Mouse (Mus musculus) midbrain, embryonic 12.5 days (tissue): Measurements from ENCODE around the gene Klhl22. TPM values are rescaled to one million over a fixed set of nuclear protein-coding genes. Genes with fewer than 3 reads are reported as not detected.
"Not testable (repeated sequence)": the region's sequence is repeated elsewhere in the genome, so short reads cannot be mapped to it uniquely, and the experiment has no call there.

Experiments
- ATAC-seq: fragments of 200-750 bp; cut with Nextera tagmentation; 2 replicates; pipeline ENCODE4 v1.8.0; 2017; ENCODE audit warnings: low read depth, moderate TSS enrichment, moderate library complexity; ENCODE audit not compliant: low FRiP score
- H3K27ac ChIP-seq: fragments of 300-500 bp; sonication (generic); replicated peaks from 2 replicates; pipeline ENCODE4 v1.5.1; 2016; ENCODE audit warnings: mild to moderate bottlenecking
- H3K27me3 ChIP-seq: fragments of 300-500 bp; sonication (generic); 2 replicates; pipeline ENCODE4 v1.6.1; 2016; ENCODE audit warnings: mild to moderate bottlenecking
- H3K36me3 ChIP-seq: fragments of 300-500 bp; sonication (generic); 2 replicates; pipeline ENCODE4 v1.6.1; 2016
- H3K4me1 ChIP-seq: fragments of 300-500 bp; sonication (generic); 2 replicates; pipeline ENCODE4 v1.6.1; 2016
- H3K4me2 ChIP-seq: fragments of 300-500 bp; sonication (generic); replicated peaks from 2 replicates; pipeline ENCODE4 v1.6.1; 2016; ENCODE audit warnings: mild to moderate bottlenecking, moderate library complexity
- H3K4me3 ChIP-seq: fragments of 300-500 bp; sonication (generic); 2 replicates; pipeline ENCODE4 v1.5.1; 2016; ENCODE audit warnings: mild to moderate bottlenecking
- H3K9ac ChIP-seq: fragments of 300-500 bp; sonication (generic); replicated peaks from 2 replicates; pipeline ENCODE4 v1.6.1; 2016; ENCODE audit warnings: mild to moderate bottlenecking, moderate library complexity
- H3K9me3 ChIP-seq: fragments of 300-500 bp; sonication (generic); 2 replicates; pipeline ENCODE4 v1.6.1; 2016; ENCODE audit warnings: mild to moderate bottlenecking
- WGBS: fragments of 180-500 bp; shearing (Covaris S2); methylation state at CpG from one replicate; pipeline ENCODE4 v1.1.7; 2016; 5-methylcytosine and 5-hydroxymethylcytosine counted together
- polyA plus RNA-seq: library from polyadenylated mRNA; unstranded; fragments of >200 nt; fragmentation: Nextera tagmentation; extraction: Ambion mirVana; gene quantifications from 2 replicates; pipeline ENCODE4 v1.2.1, GENCODE M21; 2016

Klhl22 gene
- polyA plus RNA-seq, 1 experiment from 2014 or later, result 57.9 TPM

DNA sequence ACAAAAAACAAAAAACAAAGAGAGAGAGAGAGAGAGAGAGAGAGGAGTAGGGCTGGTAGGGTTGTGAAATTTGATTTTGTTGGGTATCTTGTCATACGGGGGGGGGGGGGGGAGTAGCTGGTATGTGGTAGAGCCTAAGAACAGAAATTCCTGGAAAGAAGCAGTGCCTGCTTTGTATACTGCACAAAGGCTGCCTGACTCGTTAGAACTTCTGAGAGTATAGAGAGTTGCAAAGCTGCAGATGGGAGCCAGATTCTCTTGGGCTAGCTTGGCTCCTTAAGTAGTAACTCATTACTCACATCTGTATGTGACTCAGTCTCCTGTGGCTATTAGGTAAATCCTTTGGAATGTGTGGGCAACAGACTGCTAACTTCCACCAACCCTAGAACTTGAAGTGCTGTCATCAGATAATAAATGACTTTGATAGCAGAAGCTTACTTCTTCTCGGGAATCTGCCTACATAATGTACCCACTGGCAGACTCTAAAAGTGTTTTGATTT lies 26.5 kb upstream of the Klhl22 start, which contains the start of gene Med15:
Med15 (minus strand) TSS at position 51 of the 500 bp plus-strand sequence.
- ATAC-seq, result no peak
- Histone ChIP-seq H3K27ac (no peak within 1 kb of the TSS), H3K9ac (no peak within 1 kb of the TSS), H3K36me3 (no peaks in the 10 kb centered on the region), H3K4me3 (no peak within 1 kb of the TSS), H3K9me3 (no peaks in the 10 kb centered on the region), H3K27me3 (peaks cover 7% of the 10 kb centered on the region), H3K4me2 (no peak within 1 kb of the TSS), H3K4me1 (no peaks in the 10 kb centered on the region)
- 71% methylated on average over 3 of the region's 3 CpGs for WGBS

GRCm38 (mm10) chr16:17733646-17734045 lies 25.8 kb upstream of the Klhl22 start:
- H3K27ac ChIP-seq, result no peak overlapping the region
- peak overlapping the region; percentile 37; the same call in 1 of the 2 replicates for H3K4me2 ChIP-seq
- no peaks in the 10 kb centered on the region for H3K4me1 ChIP-seq
- no peaks in the 10 kb centered on the region for H3K36me3 ChIP-seq
- no peak overlapping the region; the same call in 1 of the 2 replicates for H3K9ac ChIP-seq
- H3K9me3 ChIP-seq, result no peaks in the 10 kb centered on the region
- H3K27me3 ChIP-seq, result peaks cover 7% of the 10 kb centered on the region
- ATAC-seq, result no peak
- 63% methylated on average over 2 of the region's 2 CpGs for WGBS
- H3K4me3 ChIP-seq, result no peak overlapping the region

- not testable (repeated sequence) for H3K4me1 ChIP-seq, H3K36me3 ChIP-seq, H3K9ac ChIP-seq, H3K27ac ChIP-seq, ATAC-seq, H3K9me3 ChIP-seq, H3K27me3 ChIP-seq, H3K4me2 ChIP-seq, H3K4me3 ChIP-seq
- WGBS, result 84% methylated on average over 6 of the region's 6 CpGs
Measured at GRCm38 (mm10) chr16:17734872-17735271, 24.5 kb upstream of the Klhl22 start.

DNA sequence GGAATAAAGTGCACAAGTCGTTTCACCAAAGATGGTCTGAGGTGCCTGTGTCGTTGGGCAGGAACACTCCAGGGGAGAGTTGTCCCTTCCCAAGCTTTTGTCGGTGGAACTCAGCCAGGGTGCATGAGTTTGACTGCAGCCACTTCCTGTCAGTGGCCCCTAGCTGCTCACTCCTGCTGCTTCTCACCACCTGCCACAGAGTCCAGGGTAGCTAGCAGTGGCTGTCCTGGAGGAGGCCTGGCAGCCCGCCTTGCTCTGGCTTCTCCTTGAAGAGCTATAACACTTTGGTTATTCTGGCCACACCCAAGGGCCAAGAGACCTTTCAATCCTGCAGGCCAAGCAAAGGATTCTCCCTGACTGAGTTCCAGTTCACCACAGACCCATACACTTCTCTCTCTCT lies 23.3 kb upstream of the Klhl22 start:
- no peaks in the 10 kb centered on the region for H3K4me1 ChIP-seq
- no peaks in the 10 kb centered on the region for H3K9me3 ChIP-seq
- peaks cover 7% of the 10 kb centered on the region for H3K27me3 ChIP-seq
- WGBS, result 66% methylated on average over 4 of the region's 4 CpGs
- H3K4me3 ChIP-seq, result no peak overlapping the region
- ATAC-seq, result no peak
- no peak overlapping the region for H3K9ac ChIP-seq
- no peak overlapping the region for H3K4me2 ChIP-seq
- H3K36me3 ChIP-seq, result no peaks in the 10 kb centered on the region
- H3K27ac ChIP-seq, result no peak overlapping the region

- Histone ChIP-seq H3K4me1 (no peaks in the 10 kb centered on the region), H3K4me3 (no peak overlapping the region), H3K36me3 (no peaks in the 10 kb centered on the region), H3K9me3 (no peaks in the 10 kb centered on the region), H3K27me3 (peaks cover 3% of the 10 kb centered on the region; the same call in 1 of the 2 replicates), H3K4me2 (no peak overlapping the region), H3K9ac (no peak overlapping the region), H3K27ac (no peak overlapping the region)
- 84% methylated on average over 4 of the region's 4 CpGs for WGBS
- ATAC-seq, result no peak
Measured at GRCm38 (mm10) chr16:17740080-17740479, 19.3 kb upstream of the Klhl22 start.

- no peak overlapping the region for H3K9ac ChIP-seq
- H3K4me2 ChIP-seq, result no peak overlapping the region
- no peaks in the 10 kb centered on the region for H3K4me1 ChIP-seq
- no peak for ATAC-seq
- no peaks in the 10 kb centered on the region for H3K27me3 ChIP-seq
- H3K9me3 ChIP-seq, result no peaks in the 10 kb centered on the region
- no peak overlapping the region for H3K4me3 ChIP-seq
- 86% methylated on average over 1 of the region's 1 CpGs for WGBS
- no peaks in the 10 kb centered on the region for H3K36me3 ChIP-seq
- no peak overlapping the region for H3K27ac ChIP-seq
Measured at GRCm38 (mm10) chr16:17742810-17743209, 16.6 kb upstream of the Klhl22 start.

- no peak overlapping the region for H3K9ac ChIP-seq
- no peaks in the 10 kb centered on the region for H3K36me3 ChIP-seq
- H3K9me3 ChIP-seq, result no peaks in the 10 kb centered on the region
- 0 out of 2 replicates have a peak, but pooled peaks cover 2% of the 10 kb centered on the region for H3K27me3 ChIP-seq
- 47% methylated on average over 4 of the region's 4 CpGs for WGBS
- no peak overlapping the region for H3K4me2 ChIP-seq
- no peak overlapping the region for H3K4me3 ChIP-seq
- no peaks in the 10 kb centered on the region for H3K4me1 ChIP-seq
- ATAC-seq, result no peak
- H3K27ac ChIP-seq, result no peak overlapping the region
Measured at GRCm38 (mm10) chr16:17743279-17743678, 16.1 kb upstream of the Klhl22 start.

DNA sequence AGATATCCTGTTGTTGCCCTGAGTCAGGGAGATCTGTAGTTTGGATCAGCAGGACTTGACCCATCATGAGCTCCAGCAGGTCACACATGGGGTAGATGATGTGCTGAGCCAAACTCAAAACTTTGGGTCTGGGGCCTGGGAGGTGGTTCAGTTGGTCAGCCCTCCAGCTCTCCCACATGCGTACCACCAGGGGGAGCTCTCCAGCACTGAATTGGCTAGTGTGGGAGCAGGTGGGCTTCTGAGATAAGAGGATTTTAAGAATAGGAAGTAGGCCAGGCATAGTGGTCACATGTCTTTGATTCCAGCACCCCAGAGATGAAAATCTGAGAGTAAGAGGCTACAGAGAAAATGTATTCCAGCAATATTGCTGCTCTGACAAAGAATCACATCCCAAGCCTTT lies 14.9 kb upstream of the Klhl22 start:
- H3K36me3 ChIP-seq, result no peaks in the 10 kb centered on the region
- H3K27ac ChIP-seq, result no peak overlapping the region
- H3K27me3 ChIP-seq, result peaks cover 6% of the 10 kb centered on the region; the same call in 1 of the 2 replicates
- H3K4me1 ChIP-seq, result no peaks in the 10 kb centered on the region
- H3K4me3 ChIP-seq, result no peak overlapping the region
- H3K9me3 ChIP-seq, result no peaks in the 10 kb centered on the region
- no peak overlapping the region for H3K9ac ChIP-seq
- H3K4me2 ChIP-seq, result no peak overlapping the region
- ATAC-seq, result peak; percentile 38; the same call in 1 of the 2 replicates
- WGBS, result 3% methylated on average over 1 of the region's 1 CpGs

- Histone ChIP-seq H3K27ac (no peak overlapping the region), H3K9ac (no peak overlapping the region), H3K9me3 (no peaks in the 10 kb centered on the region), H3K4me2 (no peak overlapping the region), H3K36me3 (no peaks in the 10 kb centered on the region), H3K4me3 (no peak overlapping the region), H3K4me1 (no peaks in the 10 kb centered on the region), H3K27me3 (peaks cover 6% of the 10 kb centered on the region; the same call in 1 of the 2 replicates)
- 83% methylated on average over 2 of the region's 2 CpGs for WGBS
- no peak for ATAC-seq
Measured at GRCm38 (mm10) chr16:17745067-17745466, 14.4 kb upstream of the Klhl22 start.

DNA sequence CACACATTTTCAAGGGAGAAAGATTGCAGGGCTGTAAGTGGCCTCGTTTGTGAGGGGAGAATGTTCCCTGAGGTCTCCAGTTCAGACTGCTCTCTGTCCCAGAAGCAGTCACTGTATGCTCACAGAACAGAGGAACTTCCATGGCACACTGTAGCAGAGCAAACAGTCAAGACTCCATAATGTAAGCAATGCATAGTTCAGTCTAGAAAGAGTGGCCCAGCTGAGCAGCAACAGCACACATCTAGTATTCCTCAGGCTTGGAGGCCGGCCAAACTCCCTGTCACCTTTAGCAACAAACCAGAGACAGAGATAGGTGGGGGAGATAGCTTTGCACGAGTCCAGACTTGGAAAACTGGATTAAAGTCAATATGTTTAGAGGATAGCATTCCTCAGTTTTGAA lies 6.4 kb upstream of the Klhl22 start:
- no peak for ATAC-seq

DNA sequence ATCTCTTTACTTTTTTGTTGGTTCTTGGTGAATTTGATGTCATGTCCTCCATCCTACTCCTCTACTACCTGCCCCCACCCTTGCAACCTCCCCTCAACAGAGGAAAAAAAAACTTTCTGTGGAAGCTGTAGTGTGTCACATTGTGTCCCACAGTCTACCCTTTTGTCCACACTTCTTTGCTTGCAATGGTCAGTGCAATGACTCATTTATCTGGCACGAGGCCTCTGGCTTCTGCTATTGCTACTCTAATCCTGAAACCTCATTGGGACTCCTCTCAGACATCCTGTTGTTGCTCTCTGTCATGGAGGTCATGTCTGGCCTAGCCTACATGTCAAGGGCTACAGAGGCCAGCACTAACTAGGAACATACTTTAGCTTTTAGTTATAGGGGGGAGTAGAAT lies 5.7 kb upstream of the Klhl22 start:
- H3K9ac ChIP-seq, result no peak overlapping the region
- no peak for ATAC-seq
- no peaks in the 10 kb centered on the region for H3K36me3 ChIP-seq
- H3K27ac ChIP-seq, result no peak overlapping the region
- WGBS, result 52% methylated on average over 1 of the region's 1 CpGs
- peaks cover under 1% of the 10 kb centered on the region; the same call in 1 of the 2 replicates for H3K4me1 ChIP-seq
- H3K4me2 ChIP-seq, result no peak overlapping the region
- no peak overlapping the region for H3K4me3 ChIP-seq
- no peaks in the 10 kb centered on the region for H3K9me3 ChIP-seq
- H3K27me3 ChIP-seq, result peaks cover 16% of the 10 kb centered on the region

More for the DNA sequence above, 6.4 kb upstream of the Klhl22 start:
- H3K4me1 ChIP-seq, result no peaks in the 10 kb centered on the region
- WGBS, result 39% methylated on average over 3 of the region's 3 CpGs
- peaks cover 18% of the 10 kb centered on the region for H3K27me3 ChIP-seq
- no peaks in the 10 kb centered on the region for H3K9me3 ChIP-seq
- H3K36me3 ChIP-seq, result no peaks in the 10 kb centered on the region
- no peak overlapping the region for H3K4me3 ChIP-seq
- H3K4me2 ChIP-seq, result no peak overlapping the region
- H3K9ac ChIP-seq, result no peak overlapping the region
- no peak overlapping the region for H3K27ac ChIP-seq

DNA sequence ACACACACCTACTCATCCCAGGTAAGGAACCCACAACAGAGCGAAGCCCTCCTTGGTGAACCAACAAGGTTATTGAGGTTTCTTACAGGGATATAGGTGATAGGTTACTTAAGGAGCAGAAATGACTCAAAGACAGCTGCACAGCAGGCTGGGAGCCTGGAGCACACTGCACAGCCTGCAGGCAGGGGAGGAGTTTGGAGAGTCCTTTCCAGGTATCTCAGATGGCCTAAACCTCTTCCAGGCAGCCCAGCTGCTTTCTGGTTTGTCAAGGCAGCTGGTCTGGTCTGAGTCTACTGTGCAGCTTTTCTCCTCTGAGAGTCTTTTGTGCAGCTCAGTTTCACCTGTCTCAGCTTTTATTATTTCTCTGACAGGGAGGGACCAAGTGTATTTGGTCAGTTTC lies 1.7 kb upstream of the Klhl22 start:
- H3K4me1 ChIP-seq, result peaks cover 29% of the 10 kb centered on the region
- no peaks in the 10 kb centered on the region for H3K9me3 ChIP-seq
- no peak overlapping the region for H3K4me3 ChIP-seq
- ATAC-seq, result no peak
- no peak overlapping the region for H3K4me2 ChIP-seq
- H3K27me3 ChIP-seq, result peaks cover 19% of the 10 kb centered on the region
- H3K9ac ChIP-seq, result no peak overlapping the region
- H3K36me3 ChIP-seq, result no peaks in the 10 kb centered on the region
- H3K27ac ChIP-seq, result no peak overlapping the region
- 100% methylated on average over 1 of the region's 1 CpGs for WGBS

GRCm38 (mm10) chr16:17758902-17759301 lies 516 bp upstream of the Klhl22 start:
- H3K27me3 ChIP-seq, result peaks cover 19% of the 10 kb centered on the region
- H3K4me2 ChIP-seq, result peak overlapping the region; percentile 72
- 60% methylated on average over 9 of the region's 9 CpGs for WGBS
- peaks cover 29% of the 10 kb centered on the region for H3K4me1 ChIP-seq
- H3K4me3 ChIP-seq, result peak overlapping the region; percentile 59
- ATAC-seq, result peak; percentile 10; the same call in 1 of the 2 replicates
- no peaks in the 10 kb centered on the region for H3K9me3 ChIP-seq
- peak overlapping the region; percentile 72; the same call in 1 of the 2 replicates for H3K9ac ChIP-seq
- H3K27ac ChIP-seq, result no peak overlapping the region
- 0 out of 2 replicates have a peak, but pooled peaks cover under 1% of the 10 kb centered on the region for H3K36me3 ChIP-seq
